Comparison of ENCODE assay signal across 11 mouse cellular contexts in the genomic region with DNA sequence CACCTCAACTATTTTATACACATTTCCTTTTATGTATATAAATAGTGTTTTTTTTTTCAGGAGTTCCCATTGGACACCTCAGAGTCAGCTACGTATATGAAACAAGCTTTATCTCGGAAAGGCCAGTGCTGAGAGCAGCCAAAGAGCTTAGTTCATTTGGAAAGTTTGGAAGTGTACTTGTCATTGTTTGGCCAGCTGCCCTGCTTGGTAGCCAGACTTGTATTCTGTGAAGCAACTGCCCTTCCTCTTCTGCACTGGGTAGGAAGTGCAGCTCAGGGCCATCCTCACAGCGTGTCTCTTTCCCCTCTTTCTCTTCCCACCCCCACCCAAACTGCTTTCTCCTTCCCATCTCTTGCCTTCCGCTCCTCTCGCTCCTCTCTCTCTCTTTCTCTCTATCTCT. TPM values are rescaled to one million over a fixed set of nuclear protein-coding genes. Genes with fewer than 3 reads are reported as not detected.
DNase-seq lines count a peak whose midpoint lies in the region; ATAC-seq and TF ChIP-seq lines count a peak whose summit lies in the region.
"Had no signal": no experiment of that assay in that cellular context is flagged by ENCODE, and none has a peak within 500 bp of the region (broad histone marks: within the 10 kb centered on the region; RNA-seq: fewer than 3 reads in every experiment).

No protein-coding gene starts in this region.

- no peak overlapping the region for H3K9ac ChIP-seq in kidney, embryonic 15.5 days
- H3K9ac ChIP-seq: liver, embryonic 13.5 days had no signal

- no peak overlapping the region for H3K4me2 ChIP-seq in kidney, embryonic 15.5 days
- H3K4me2 ChIP-seq: liver, embryonic 13.5 days had no signal

- peak; percentile 82 for DNase-seq in kidney, adult 2 months
- peak; percentile 90 for DNase-seq in adrenal gland, adult 2 months
- DNase-seq in heart, adult 18-20 months, result peak; percentile 93
- DNase-seq in left cerebral cortex, adult 11 months (ENCODE audit: low spot score), result peak; percentile 57
- DNase-seq in neural tube, embryonic 10.5 days (ENCODE audit: extremely low spot score, low spot score), result no peak
- DNase-seq in retina, postnatal 1 day, result no peak
- DNase-seq: liver, embryonic 13.5 days had no signal

- ATAC-seq in kidney, embryonic 15.5 days (replicated peaks; ENCODE audit: low FRiP score), result no peak
- ATAC-seq: Patski had no signal

- H3K4me3 ChIP-seq in kidney, adult 2 months (ENCODE audit: insufficient read depth, low read depth, low read length), result no peak overlapping the region
- H3K4me3 ChIP-seq in kidney, embryonic 15.5 days (replicated peaks), result no peak overlapping the region
- no peak overlapping the region for H3K4me3 ChIP-seq in olfactory bulb, adult 2 months (ENCODE audit: insufficient read depth, low read depth, low read length)
- H3K4me3 ChIP-seq: erythroblast, embryonic 14.5 days; liver, embryonic 13.5 days had no signal

- no peak for TF ChIP-seq POLR2A in kidney, adult 2 months (IDR thresholded peaks at IDR 0.05; ENCODE audit: low read depth, low read length)
- no peak for TF ChIP-seq POLR2A in olfactory bulb, adult 2 months (IDR thresholded peaks at IDR 0.05; ENCODE audit: insufficient read depth, low read depth, low read length)

- H3K36me3 ChIP-seq in kidney, adult 2 months (ENCODE audit: control insufficient read depth, insufficient read depth, low read length), result no peaks in the 10 kb centered on the region; the same call in 1 of the 2 replicates
- peaks cover 9% of the 10 kb centered on the region for H3K36me3 ChIP-seq in kidney, embryonic 15.5 days
- H3K36me3 ChIP-seq: liver, embryonic 13.5 days had no signal

- peaks cover 5% of the 10 kb centered on the region for H3K4me1 ChIP-seq in kidney, adult 2 months (ENCODE audit: control insufficient read depth, insufficient read depth, low read length)
- H3K4me1 ChIP-seq in kidney, embryonic 15.5 days, result peaks cover 23% of the 10 kb centered on the region
- peaks cover 16% of the 10 kb centered on the region for H3K4me1 ChIP-seq in olfactory bulb, adult 2 months (ENCODE audit: control insufficient read depth, insufficient read depth, low read length)

- no peak for TF ChIP-seq CTCF in kidney, adult 2 months (conservative IDR thresholded peaks at IDR 0.05; ENCODE audit: insufficient read depth, insufficient read length, low read depth, low read length)
- TF ChIP-seq CTCF in olfactory bulb, adult 2 months (IDR thresholded peaks at IDR 0.05; ENCODE audit: insufficient read depth, low read depth, low read length), result no peak

- 41% methylated on average over 5 of the region's 5 CpGs for WGBS in kidney, adult 2 months
- 70% methylated on average over 5 of the region's 5 CpGs for WGBS in kidney, embryonic 15.5 days
- WGBS in olfactory bulb, adult 2 months, result 49% methylated on average over 5 of the region's 5 CpGs

- no peaks in the 10 kb centered on the region for H3K9me3 ChIP-seq in kidney, embryonic 15.5 days (replicated peaks)
- H3K9me3 ChIP-seq: liver, embryonic 13.5 days had no signal

- no peaks in the 10 kb centered on the region for H3K27me3 ChIP-seq in kidney, adult 2 months (replicated peaks; ENCODE audit: control insufficient read depth, insufficient read depth, low read length)
- no peaks in the 10 kb centered on the region for H3K27me3 ChIP-seq in kidney, embryonic 15.5 days
- H3K27me3 ChIP-seq: Patski had no signal

- H3K27ac ChIP-seq in kidney, adult 2 months (ENCODE audit: insufficient read depth, low read depth, low read length), result no peak overlapping the region
- H3K27ac ChIP-seq in kidney, embryonic 15.5 days, result no peak overlapping the region
- H3K27ac ChIP-seq in olfactory bulb, adult 2 months (ENCODE audit: insufficient read depth, low read depth, low read length), result peak overlapping the region; percentile 75
- H3K27ac ChIP-seq: liver, embryonic 13.5 days had no signal

RNA-seq across cellular contexts. Expression of a gene that starts 5.1 kb away (rescaled TPM):
- polyA plus RNA-seq in kidney, adult 2 months (2012; rRNA removed), result 75.4 and 75.9 TPM in 2 replicates
- 101 and 105 TPM in 2 replicates for polyA plus RNA-seq in kidney, embryonic 15.5 days (2015; fragmentation: Nextera tagmentation; extraction: Ambion mirVana)
- 100 to 1,000 TPM; 127 to 133 TPM for total RNA-seq in adrenal gland, adult 2 months (2021)
- 196 and 209 TPM in 2 replicates for polyA plus RNA-seq in adrenal gland, adult 2 months (2012; rRNA removed)
- total RNA-seq in heart, adult 18-20 months (2021), result 10 to 100 TPM; 39.0 to 41.1 TPM
- not detected in 2 replicates for polyA plus RNA-seq in olfactory bulb, adult 2 months (2012; ENCODE audit: insufficient read depth, insufficient read length, low replicate concordance, missing spikeins)

Comparison
In these comparisons a context has a peak if more than half of its experiments do, and no peak if none do; other contexts are left out.
1. DNase-seq: peak in kidney, adult 2 months (single experiment), adrenal gland, adult 2 months (single experiment), heart, adult 18-20 months (2 of 2) and left cerebral cortex, adult 11 months (single experiment); none in neural tube, embryonic 10.5 days (single experiment) and retina, postnatal 1 day (single experiment).